Mouse (Mus musculus) thymus, adult 2 months (tissue): ENCODE results near the gene Rnpep.

Experiments used
- CTCF ChIP-seq: fragments of 200-500 bp; IDR thresholded peaks from 2 replicates; pipeline ENCODE4 v1.5.1; 2012; ENCODE audit warnings: mild to moderate bottlenecking, control low read depth, low read length, moderate library complexity, borderline replicate concordance; ENCODE audit not compliant: control insufficient read depth, poor library complexity, insufficient read depth; ENCODE audit errors: extremely low read depth
- POLR2A ChIP-seq: fragments of 200-500 bp; IDR thresholded peaks from 2 replicates; pipeline ENCODE4 v1.6.1; 2012; ENCODE audit warnings: mild to moderate bottlenecking, low read length, control low read depth, moderate library complexity; ENCODE audit not compliant: control insufficient read depth, poor library complexity, insufficient read depth; ENCODE audit errors: extremely low read depth

DNA sequence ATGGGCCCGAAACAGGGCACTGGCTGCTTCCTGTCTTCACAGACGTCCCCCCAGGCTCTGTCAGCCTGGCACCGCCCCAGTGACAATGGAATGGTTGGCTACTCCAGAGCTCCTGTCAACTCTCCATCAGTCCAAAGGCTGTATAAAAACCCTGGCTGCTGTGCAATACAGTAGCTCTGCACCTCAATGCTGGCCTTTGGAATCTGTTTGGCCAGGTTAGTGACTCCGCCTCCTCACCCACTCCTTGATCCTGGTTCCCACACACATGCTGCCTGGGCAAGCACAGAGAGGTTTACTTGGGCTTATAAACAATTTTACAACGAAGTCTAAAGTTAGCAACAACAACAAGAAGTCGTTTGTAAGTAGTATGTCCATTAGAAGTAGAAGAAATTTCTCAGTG lies 27.5 kb upstream of the Rnpep start:
- no peak for TF ChIP-seq CTCF
- TF ChIP-seq POLR2A: no peak
